Mouse (Mus musculus): ENCODE results near the gene Tmem108.

GRCm38 (mm10) chr9:103678531-103679060 is 83.0 kb downstream of the Tmem108 start:
- TF ChIP-seq CTCF (IDR thresholded peaks at IDR 0.05; ENCODE audit: borderline replicate concordance, extremely low read depth, insufficient read depth, insufficient read length) (no peak), POLR2A (IDR thresholded peaks at IDR 0.05; ENCODE audit: borderline replicate concordance, extremely low read depth, insufficient read depth, insufficient read length, poor library complexity, severe bottlenecking) (no peak)

Data from brain, embryonic 14.5 days (tissue).